Mouse (Mus musculus): Measurements from ENCODE around the gene Tgoln1.

DNA sequence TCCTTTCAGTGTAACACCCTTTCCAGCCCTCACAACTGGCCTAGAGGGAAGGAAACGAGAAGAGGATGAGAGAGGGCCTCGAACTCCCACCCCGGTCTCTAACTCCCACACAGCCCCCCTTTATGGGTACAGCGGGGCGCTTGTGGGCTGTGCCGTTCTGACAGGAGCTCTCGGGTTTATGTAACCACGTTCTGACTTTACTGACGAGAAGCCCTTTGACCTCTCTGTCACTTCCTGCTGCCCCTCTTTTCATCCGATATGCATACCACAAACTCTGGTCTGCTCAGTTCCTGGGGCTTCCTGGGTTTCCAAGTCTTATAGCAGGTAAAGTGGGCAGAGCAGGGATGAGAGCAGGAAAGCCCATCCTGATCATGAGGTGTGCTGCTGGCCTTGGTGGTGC is 17.5 kb upstream of the Tgoln1 start:
- no peak for TF ChIP-seq CTCF (IDR thresholded peaks at IDR 0.05)
- TF ChIP-seq EP300 (IDR thresholded peaks at IDR 0.05) = no peak
